Mouse (Mus musculus) C2C12 (cell line): Measurements from ENCODE around the gene Tas2r126.

Experiments used
- CEBPB ChIP-seq: IDR thresholded peaks from one replicate; pipeline ENCODE4 v1.6.1; 2011; ENCODE audit warnings: low read depth, mild to moderate bottlenecking, control low read depth, moderate library complexity
- CTCF ChIP-seq: IDR thresholded peaks from one replicate; pipeline ENCODE4 v1.5.1; 2011; ENCODE audit not compliant: control insufficient read depth, insufficient read depth, insufficient read length
- FOSL1 ChIP-seq: IDR thresholded peaks from one replicate; pipeline ENCODE4 v1.8.0; 2011; ENCODE audit warnings: mild to moderate bottlenecking, low read length; ENCODE audit not compliant: poor library complexity, insufficient read depth, severe bottlenecking
- MAX ChIP-seq: IDR thresholded peaks from one replicate; pipeline ENCODE4 v1.6.1; 2011; ENCODE audit warnings: mild to moderate bottlenecking, control low read depth
- MYOD1 ChIP-seq: IDR thresholded peaks from one replicate; pipeline ENCODE4 v1.6.1; 2011; ENCODE audit warnings: low read depth; ENCODE audit not compliant: control insufficient read depth, insufficient read length
- MYOG ChIP-seq: IDR thresholded peaks from one replicate; pipeline ENCODE4 v1.6.1; 2011; ENCODE audit not compliant: control insufficient read depth, insufficient read length; ENCODE audit errors: extremely low read depth

GRCm38 (mm10) chr6:42395960-42396809 lies 38.1 kb upstream of the Tas2r126 start:
- TF ChIP-seq CTCF (no peak), MYOD1 (no peak), MYOG (no peak), MAX (peak; percentile 70), CEBPB (peak; percentile 95), FOSL1 (no peak)
